Mouse (Mus musculus) adrenal gland, adult (tissue): Measurements from ENCODE around the gene Col28a1.

Experiments used
- DNase-seq, 2 experiments: peaks; one replicate each; pipeline ENCODE4 v3.0.0; 2022 to 2023; ENCODE audit warnings: low spot score in 1 of 2; ENCODE audit not compliant: inconsistent age in 2 of 2

Col28a1 gene

GRCm38 (mm10) chr6:8126545-8126944, 65.9 kb downstream of the Col28a1 start:
- DNase-seq, result peak in 1 of 2 experiments; percentile 31

- DNase-seq, result no peak
These were observed 73.3 kb downstream of the Col28a1 start for GRCm38 (mm10) chr6:8119116-8119515.

GRCm38 (mm10) chr6:8118577-8118976, 73.8 kb downstream of the Col28a1 start:
- DNase-seq, result no peak

- DNase-seq, result peak in 1 of 2 experiments; percentile 60
These were observed 86.3 kb downstream of the Col28a1 start for GRCm38 (mm10) chr6:8105870-8106706.

GRCm38 (mm10) chr6:8101224-8101623, 91.2 kb downstream of the Col28a1 start:
- no peak for DNase-seq

- peak in 1 of 2 experiments; percentile 50 for DNase-seq
These were observed 96.6 kb downstream of the Col28a1 start for GRCm38 (mm10) chr6:8095856-8096255.

GRCm38 (mm10) chr6:8094160-8094953, 98.1 kb downstream of the Col28a1 start:
- DNase-seq, result no peak

GRCm38 (mm10) chr6:8093556-8093955, 98.9 kb downstream of the Col28a1 start:
- DNase-seq, result no peak

GRCm38 (mm10) chr6:8086847-8087246, 105.6 kb downstream of the Col28a1 start:
- peak; percentile 11 to 81 for DNase-seq

GRCm38 (mm10) chr6:8084806-8085205, 107.6 kb downstream of the Col28a1 start:
- DNase-seq, result no peak

- no peak for DNase-seq
These were observed 109.2 kb downstream of the Col28a1 start for GRCm38 (mm10) chr6:8083196-8083595.

- DNase-seq, result no peak
These were observed 114.8 kb downstream of the Col28a1 start for GRCm38 (mm10) chr6:8077572-8078146.

GRCm38 (mm10) chr6:8074914-8075313, 117.5 kb downstream of the Col28a1 start:
- no peak for DNase-seq

- no peak for DNase-seq
These were observed 123.4 kb downstream of the Col28a1 start for GRCm38 (mm10) chr6:8068979-8069378.

- no peak for DNase-seq
These were observed 124.0 kb downstream of the Col28a1 start for GRCm38 (mm10) chr6:8068394-8068793.

GRCm38 (mm10) chr6:8067124-8067523, 125.3 kb downstream of the Col28a1 start:
- DNase-seq, result no peak

GRCm38 (mm10) chr6:8066208-8066607, 126.2 kb downstream of the Col28a1 start:
- DNase-seq, result peak in 1 of 2 experiments; percentile 77

GRCm38 (mm10) chr6:8059199-8059598, 133.2 kb downstream of the Col28a1 start:
- DNase-seq, result no peak

- DNase-seq, result no peak
These were observed 144.2 kb downstream of the Col28a1 start for GRCm38 (mm10) chr6:8048216-8048615.

GRCm38 (mm10) chr6:8046446-8046845, 146.0 kb downstream of the Col28a1 start:
- DNase-seq, result peak; percentile 38 to 67

- DNase-seq, result no peak
These were observed 146.6 kb downstream of the Col28a1 start for GRCm38 (mm10) chr6:8045825-8046224.

GRCm38 (mm10) chr6:8028711-8029110, 163.7 kb downstream of the Col28a1 start:
- DNase-seq, result no peak
